Mouse (Mus musculus) forebrain, embryonic 11.5 days (tissue): Measurements from ENCODE around the gene Zkscan4. TPM values are rescaled to one million over a fixed set of nuclear protein-coding genes. Genes with fewer than 3 reads are reported as not detected.

Experiments
- microRNA counts: library from miRNA; unstranded; fragments of <30 nt; microRNA quantifications from one replicate; lab custom pipeline; 2015
- microRNA-seq: library from miRNA; unstranded; fragments of <30 nt; microRNA quantifications from one replicate; pipeline ENCODE4, GENCODE M21; 2016; ENCODE audit not compliant: insufficient number of aligned reads
- polyA plus RNA-seq: library from polyadenylated mRNA; unstranded; fragments of >200 nt; fragmentation: Nextera tagmentation; extraction: Ambion mirVana; gene quantifications from 2 replicates; pipeline ENCODE4 v1.2.1, GENCODE M21; 2014

Zkscan4 gene
- polyA plus RNA-seq, 1 experiment from 2014 or later = 4.4 TPM

MicroRNA genes within 50 kb of the gene (microRNA counts, 519-probe panel; counts per million panel counts)
- microRNA mmu-miR-1896 (lab: Ali Mortazavi, UCI) = 31.2 counts per million

Small RNA genes within 50 kb of the gene (microRNA-seq; reads per million reads assigned to microRNA genes)
- gene Mir1896 = not detected

Other genes with a start within 250 kb of the Zkscan4 start
- gene Gpx5, start 186.2 kb upstream of the Zkscan4 start, polyA plus RNA-seq = not detected in 2 replicates
- gene Gpx6, start 166.8 kb upstream of the Zkscan4 start, polyA plus RNA-seq = not detected in 2 replicates
- gene Olfr1367, start 132.0 kb upstream of the Zkscan4 start, polyA plus RNA-seq = not detected in 2 replicates
- 20.5 and 22.4 TPM in 2 replicates for gene Zscan12, start 116.1 kb upstream of the Zkscan4 start, polyA plus RNA-seq
- 89.7 and 91.3 TPM in 2 replicates for gene Zkscan3, start 76.2 kb upstream of the Zkscan4 start, polyA plus RNA-seq
- 6.9 and 8.3 TPM in 2 replicates for gene Pgbd1, start 37.8 kb upstream of the Zkscan4 start, polyA plus RNA-seq
- gene Zscan26, start 25.2 kb upstream of the Zkscan4 start, polyA plus RNA-seq = 19.5 and 22.2 TPM in 2 replicates
- 2.7 and 3.9 TPM in 2 replicates for gene Nkapl, start 10.4 kb upstream of the Zkscan4 start, polyA plus RNA-seq
- not detected in 2 replicates for gene Gm10065, start 534 bp downstream of the Zkscan4 start, polyA plus RNA-seq
- 0.27 TPM in 1 of 2 replicates, not detected in the other for gene AK157302, start 16.3 kb downstream of the Zkscan4 start, polyA plus RNA-seq
- gene Gm11273, start 22.5 kb downstream of the Zkscan4 start, polyA plus RNA-seq = 2.7 and 3.6 TPM in 2 replicates
- 10.2 and 10.6 TPM in 2 replicates for gene Zkscan8, start 52.2 kb downstream of the Zkscan4 start, polyA plus RNA-seq
- gene Olfr1366, start 63.9 kb downstream of the Zkscan4 start, polyA plus RNA-seq = 0.27 and 0.43 TPM in 2 replicates
- gene Olfr1535, start 81.0 kb downstream of the Zkscan4 start, polyA plus RNA-seq = not detected in 2 replicates
- not detected in 2 replicates for gene Olfr1364, start 102.9 kb downstream of the Zkscan4 start, polyA plus RNA-seq
- gene Olfr1362, start 135.1 kb downstream of the Zkscan4 start, polyA plus RNA-seq = not detected in 2 replicates
- not detected in 2 replicates for gene Olfr11, start 163.6 kb downstream of the Zkscan4 start, polyA plus RNA-seq
- gene Olfr1361, start 184.5 kb downstream of the Zkscan4 start, polyA plus RNA-seq = not detected in 2 replicates
- not detected in 2 replicates for gene Olfr1360, start 198.5 kb downstream of the Zkscan4 start, polyA plus RNA-seq
- not detected in 2 replicates for gene Olfr1359, start 219.2 kb downstream of the Zkscan4 start, polyA plus RNA-seq
- gene Hist1h2bl, start 237.2 kb downstream of the Zkscan4 start, polyA plus RNA-seq = 2.3 and 5.4 TPM in 2 replicates
- gene Hist1h2ai, start 237.5 kb downstream of the Zkscan4 start, polyA plus RNA-seq = 23.9 and 25.3 TPM in 2 replicates
- 16.8 and 17.4 TPM in 2 replicates for gene Hist1h3h, start 238.8 kb downstream of the Zkscan4 start, polyA plus RNA-seq
- 5.0 and 5.7 TPM in 2 replicates for gene Hist1h2bm, start 243.1 kb downstream of the Zkscan4 start, polyA plus RNA-seq